Mouse (Mus musculus) limb, embryonic 14.5 days (tissue): Measurements from ENCODE around the gene Uhrf2. TPM values are rescaled to one million over a fixed set of nuclear protein-coding genes. Genes with fewer than 3 reads are reported as not detected.
A peak's percentile ranks its signal among the peaks of the same experiment; 100 is the strongest.

Experiments used
- ATAC-seq: fragments of 200-750 bp; cut with Nextera tagmentation; 2 replicates; pipeline ENCODE4 v1.8.0; 2017; ENCODE audit warnings: low read depth, moderate number of reproducible peaks, moderate TSS enrichment; ENCODE audit not compliant: low FRiP score
- DNase-seq: peaks from one replicate; pipeline ENCODE4 v3.0.0-alpha.2; 2015; ENCODE audit warnings: low spot score
- H3K27ac ChIP-seq: fragments of 300-500 bp; sonication (generic); replicated peaks from 2 replicates; pipeline ENCODE4 v1.5.1; 2014; ENCODE audit warnings: low read depth, mild to moderate bottlenecking, low read length, moderate library complexity, mixed read lengths
- H3K27me3 ChIP-seq: fragments of 300-500 bp; sonication (generic); 2 replicates; pipeline ENCODE4 v1.6.1; 2014; ENCODE audit warnings: low read length, mixed read lengths; ENCODE audit not compliant: control insufficient read depth, insufficient read depth
- H3K36me3 ChIP-seq: fragments of 300-500 bp; sonication (generic); 2 replicates; pipeline ENCODE4 v1.6.1; 2014; ENCODE audit warnings: mild to moderate bottlenecking, low read length, moderate library complexity, mixed read lengths; ENCODE audit not compliant: control insufficient read depth, insufficient read depth
- H3K4me1 ChIP-seq: fragments of 300-500 bp; sonication (generic); 2 replicates; pipeline ENCODE4 v1.6.1; 2014; ENCODE audit warnings: antibody characterized with exemption, low read length, mixed read lengths; ENCODE audit not compliant: control insufficient read depth, insufficient read depth
- H3K4me2 ChIP-seq: fragments of 300-500 bp; sonication (generic); replicated peaks from 2 replicates; pipeline ENCODE4 v1.6.1; 2014; ENCODE audit warnings: low read depth, mild to moderate bottlenecking, low read length, moderate library complexity; ENCODE audit not compliant: severe bottlenecking
- H3K4me3 ChIP-seq: fragments of 300-500 bp; sonication (generic); replicated peaks from 2 replicates; pipeline ENCODE4 v1.5.1; 2014; ENCODE audit warnings: low read length
- H3K9ac ChIP-seq: fragments of 300-500 bp; sonication (generic); 2 replicates; pipeline ENCODE4 v1.6.1; 2014; ENCODE audit warnings: mild to moderate bottlenecking, low read depth, low read length, moderate library complexity; ENCODE audit not compliant: severe bottlenecking
- H3K9me3 ChIP-seq: fragments of 300-500 bp; sonication (generic); 2 replicates; pipeline ENCODE4 v1.6.1; 2016; ENCODE audit warnings: low read length; ENCODE audit not compliant: control insufficient read depth
- POLR2A ChIP-seq: fragments of 200-500 bp; IDR thresholded peaks from 2 replicates; pipeline ENCODE4 v1.8.0; 2012; ENCODE audit warnings: inconsistent platforms, mild to moderate bottlenecking, moderate library complexity, borderline replicate concordance; ENCODE audit not compliant: insufficient read depth, insufficient read length; ENCODE audit errors: extremely low read depth
- WGBS: fragments of 180-500 bp; shearing (Covaris S2); extraction: QIAGEN DNeasy Blood & Tissue Kit; methylation state at CpG from one replicate; pipeline ENCODE4 v1.1.7; 2014; 5-methylcytosine and 5-hydroxymethylcytosine counted together
- polyA plus RNA-seq, 2 experiments: library from polyadenylated mRNA; depleted of rRNA in 1 of 2; stranded (reverse) in 1 of 2; unstranded in 1 of 2; fragments of >200 nt; fragmentation: Nextera tagmentation in 1 of 2; extraction: Ambion mirVana in 1 of 2; gene quantifications; 2 replicates each; pipeline versions ENCODE4 v1.2.1 to v1.2.3; 2012 to 2014

Gene Uhrf2
- polyA plus RNA-seq (2012; rRNA removed) (129 and 158 TPM in 2 replicates), polyA plus RNA-seq (2014; fragmentation: Nextera tagmentation; extraction: Ambion mirVana) (65.2 and 74.8 TPM in 2 replicates)

- Histone ChIP-seq H3K4me1 (peaks cover 20% of the 10 kb centered on the region), H3K36me3 (peaks cover 4% of the 10 kb centered on the region; the same call in 1 of the 2 replicates), H3K27me3 (no peaks in the 10 kb centered on the region), H3K4me2 (peak within 1 kb of the TSS; percentile 81), H3K27ac (peak within 1 kb of the TSS; percentile 96), H3K9ac (peak within 1 kb of the TSS; percentile 99), H3K4me3 (peak within 1 kb of the TSS; percentile 100), H3K9me3 (no peaks in the 10 kb centered on the region)
- DNase-seq (peak; percentile 96), ATAC-seq (peak; percentile 98)
- TF ChIP-seq POLR2A = peak; percentile 86; the same call in 1 of the 2 replicates
- 2% methylated on average over 61 of the region's 74 CpGs for WGBS
Observed at GRCm38 (mm10) chr19:30029894-30030635, at the start of gene Uhrf2. TSS of gene Uhrf2 (plus strand) at chr19:30030513.

GRCm38 (mm10) chr19:29984208-29985005 lies 45.9 kb upstream of the Uhrf2 start:
- Histone ChIP-seq H3K27ac (no peak overlapping the region), H3K4me3 (no peak overlapping the region), H3K9ac (no peak overlapping the region), H3K9me3 (no peaks in the 10 kb centered on the region), H3K27me3 (no peaks in the 10 kb centered on the region), H3K4me2 (no peak overlapping the region), H3K4me1 (no peaks in the 10 kb centered on the region), H3K36me3 (no peaks in the 10 kb centered on the region)
- TF ChIP-seq POLR2A = no peak
- ATAC-seq (no peak), DNase-seq (no peak)
- 71% methylated on average over 16 of the region's 16 CpGs for WGBS

- ATAC-seq (no peak), DNase-seq (no peak)
- Histone ChIP-seq H3K4me3 (no peak overlapping the region), H3K27me3 (no peaks in the 10 kb centered on the region), H3K4me2 (no peak overlapping the region), H3K9me3 (no peaks in the 10 kb centered on the region), H3K36me3 (no peaks in the 10 kb centered on the region), H3K4me1 (no peaks in the 10 kb centered on the region), H3K9ac (no peak overlapping the region), H3K27ac (no peak overlapping the region)
- TF ChIP-seq POLR2A = no peak
- 86% methylated on average over 12 of the region's 12 CpGs for WGBS
Observed at GRCm38 (mm10) chr19:29986464-29987091, 43.7 kb upstream of the Uhrf2 start.

GRCm38 (mm10) chr19:30000406-30001365 lies 29.6 kb upstream of the Uhrf2 start:
- no peak for TF ChIP-seq POLR2A

More at GRCm38 (mm10) chr19:30000406-30001365, 29.6 kb upstream of the Uhrf2 start:
- no peak for ATAC-seq
- no peak overlapping the region for H3K27ac ChIP-seq
- no peaks in the 10 kb centered on the region for H3K4me1 ChIP-seq
- no peak overlapping the region for H3K4me3 ChIP-seq
- 70% methylated on average over 12 of the region's 12 CpGs for WGBS
- no peaks in the 10 kb centered on the region for H3K9me3 ChIP-seq
- H3K4me2 ChIP-seq = no peak overlapping the region
- DNase-seq = no peak
- no peaks in the 10 kb centered on the region for H3K36me3 ChIP-seq
- H3K9ac ChIP-seq = no peak overlapping the region
- H3K27me3 ChIP-seq = no peaks in the 10 kb centered on the region
